Mouse (Mus musculus): ENCODE results near the gene Rpl18a.

DNA sequence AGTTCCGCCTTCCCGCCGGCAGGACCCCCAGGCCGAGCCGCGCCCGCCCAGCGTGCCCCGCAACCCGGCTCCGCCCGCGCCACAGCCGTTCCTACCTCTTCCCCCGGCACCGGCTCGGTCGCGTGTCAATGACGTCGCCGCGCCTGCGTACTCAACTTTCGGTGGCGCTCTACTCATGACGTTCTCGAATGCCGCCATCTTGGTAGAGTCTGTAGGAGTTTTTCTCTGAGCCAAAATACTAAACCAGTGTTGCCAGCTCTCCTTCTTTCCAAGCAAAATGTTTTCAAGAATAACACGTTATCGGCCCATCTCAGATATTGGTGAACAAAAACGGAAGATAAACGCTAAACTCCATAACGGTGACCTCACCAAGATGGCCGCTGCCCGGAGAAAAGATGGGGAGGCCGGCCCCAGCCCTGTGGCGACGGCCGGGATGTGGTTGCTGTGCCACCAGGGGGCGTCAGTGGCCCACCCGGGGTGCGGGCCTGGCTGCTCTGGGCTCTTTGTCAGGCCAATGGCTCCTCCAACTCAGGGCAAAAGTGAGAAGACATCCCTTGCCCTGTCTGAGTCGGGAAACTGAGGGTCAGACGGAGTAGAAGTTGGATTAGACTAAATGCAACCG, 23.7 kb downstream of the Rpl18a start, which contains the start of gene Ccdc124:
- peak; percentile 87 for TF ChIP-seq POLR2A (IDR thresholded peaks at IDR 0.05; ENCODE audit: borderline replicate concordance, extremely low read depth, insufficient read depth, insufficient read length, poor library complexity, severe bottlenecking)
- peak; percentile 93 for TF ChIP-seq CTCF (IDR thresholded peaks at IDR 0.05; ENCODE audit: borderline replicate concordance, extremely low read depth, insufficient read depth, insufficient read length)
